Mouse (Mus musculus) CD4-positive, CD25-positive, alpha-beta regulatory T cell, adult 4 months (primary cell): ENCODE results near the gene Fzd7. TPM values are rescaled to one million over a fixed set of nuclear protein-coding genes. Genes with fewer than 3 reads are reported as not detected.

Experiments
- ATAC-seq: one replicate; pipeline ENCODE4 v1.8.0; 2017
- polyA plus RNA-seq, 2 experiments: library from polyadenylated mRNA; unstranded; fragments of 100-300 nt; shearing (Covaris generic); gene quantifications; one replicate each; pipeline ENCODE4 v1.2.1; 2017

The Fzd7 gene
- polyA plus RNA-seq, 2 experiments from 2014 or later: not detected

DNA sequence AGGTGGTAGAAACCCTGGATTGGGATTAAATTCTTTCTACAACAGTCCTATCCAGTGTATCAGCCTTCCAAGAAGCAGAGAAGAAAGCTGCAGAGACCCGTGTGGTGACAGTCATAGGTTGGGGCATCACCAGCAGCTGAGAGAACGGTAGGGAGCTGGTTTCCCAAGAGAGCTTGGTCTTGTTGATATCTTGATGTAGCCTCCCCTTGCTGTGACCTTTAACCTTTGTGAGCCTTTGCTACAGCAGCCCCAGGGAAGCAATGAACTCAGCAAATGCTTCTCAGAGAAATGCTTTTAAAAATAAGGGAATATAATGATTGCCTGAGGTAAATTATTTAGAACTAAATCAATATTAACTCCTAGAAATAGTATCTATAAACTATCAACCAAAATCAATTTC, 20.1 kb downstream of the Fzd7 start:
- no peak for ATAC-seq

DNA sequence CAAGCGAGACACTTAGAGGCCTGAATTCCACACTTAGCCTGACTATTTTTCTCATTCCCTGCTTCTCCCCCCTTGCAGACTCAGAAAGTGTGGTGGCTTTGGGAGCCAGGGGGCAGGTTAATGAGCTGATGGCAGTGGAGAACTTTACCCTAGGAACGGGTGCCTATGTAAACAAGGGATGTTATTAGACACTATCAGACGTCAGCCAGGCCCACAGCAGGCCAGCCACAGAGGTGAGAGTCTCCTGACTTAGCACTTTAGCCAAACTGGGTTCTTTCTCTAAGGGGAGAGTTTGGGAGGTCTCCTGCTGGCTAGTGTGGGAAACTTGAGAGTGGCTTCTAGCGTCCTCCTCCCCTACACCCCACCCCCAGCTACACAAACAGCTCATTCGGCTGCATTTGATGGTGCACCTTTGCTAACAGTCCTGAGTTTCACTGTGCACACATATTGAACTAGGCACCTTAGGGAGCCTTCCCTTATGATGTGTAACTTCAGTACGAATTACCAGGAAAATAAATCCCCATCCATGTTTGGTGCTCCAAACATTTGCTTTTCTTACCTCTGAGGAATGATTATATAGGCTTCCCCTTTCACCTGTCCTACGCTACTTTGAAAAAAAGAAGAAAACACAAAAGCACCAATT, 21.6 kb downstream of the Fzd7 start:
- ATAC-seq: no peak

DNA sequence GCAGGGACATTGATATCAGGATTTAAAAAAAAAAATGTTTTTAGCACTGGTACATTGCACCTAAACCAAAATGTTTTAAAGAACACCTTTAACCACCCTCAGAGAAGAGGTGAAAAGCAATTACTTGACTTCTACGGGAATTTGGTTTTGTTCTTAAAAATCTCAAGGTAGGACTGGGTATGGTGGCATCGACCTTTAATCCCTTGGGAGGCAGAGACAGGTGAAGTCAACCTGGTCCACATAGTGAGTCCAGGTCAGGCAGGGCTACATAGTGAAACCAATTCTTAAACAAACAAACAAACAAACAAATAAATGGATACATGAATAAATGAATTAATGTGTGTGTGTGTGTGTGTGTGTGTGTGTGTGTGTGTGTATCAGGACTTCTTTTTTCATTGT, 22.1 kb downstream of the Fzd7 start:
- ATAC-seq: no peak

DNA sequence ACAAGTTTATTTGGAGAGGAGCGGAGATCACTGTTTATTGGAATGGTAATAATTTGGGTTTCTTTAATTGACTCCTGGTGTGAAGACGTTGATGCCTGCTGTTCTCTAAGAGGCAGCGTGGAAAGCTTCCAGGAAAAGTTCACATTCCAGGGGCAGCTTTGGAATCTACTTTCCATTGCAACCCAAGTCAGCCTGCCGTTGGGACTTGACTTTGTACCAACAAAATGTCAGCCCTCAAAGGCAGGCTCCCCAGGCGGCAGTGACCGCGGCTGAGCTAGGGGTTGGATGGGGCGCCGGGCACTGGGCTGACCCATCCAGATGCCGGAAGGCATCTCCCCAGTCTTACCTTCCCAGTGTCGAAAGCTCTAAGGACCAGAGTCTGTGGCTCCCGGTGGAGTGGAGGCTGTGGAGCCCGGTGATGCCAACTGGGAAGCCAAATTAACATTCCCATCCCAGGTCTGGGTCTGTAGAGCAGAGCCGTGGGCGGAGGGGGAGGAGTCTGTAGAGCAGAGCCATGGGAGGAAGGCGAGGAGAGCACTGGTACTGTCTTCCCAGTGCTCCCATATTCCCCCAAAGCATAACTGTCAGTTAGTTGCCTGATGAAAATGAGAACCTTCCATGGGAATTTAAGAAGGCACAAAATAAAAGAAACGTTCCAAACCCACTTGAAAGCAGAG, 26.4 kb downstream of the Fzd7 start:
- ATAC-seq: no peak

DNA sequence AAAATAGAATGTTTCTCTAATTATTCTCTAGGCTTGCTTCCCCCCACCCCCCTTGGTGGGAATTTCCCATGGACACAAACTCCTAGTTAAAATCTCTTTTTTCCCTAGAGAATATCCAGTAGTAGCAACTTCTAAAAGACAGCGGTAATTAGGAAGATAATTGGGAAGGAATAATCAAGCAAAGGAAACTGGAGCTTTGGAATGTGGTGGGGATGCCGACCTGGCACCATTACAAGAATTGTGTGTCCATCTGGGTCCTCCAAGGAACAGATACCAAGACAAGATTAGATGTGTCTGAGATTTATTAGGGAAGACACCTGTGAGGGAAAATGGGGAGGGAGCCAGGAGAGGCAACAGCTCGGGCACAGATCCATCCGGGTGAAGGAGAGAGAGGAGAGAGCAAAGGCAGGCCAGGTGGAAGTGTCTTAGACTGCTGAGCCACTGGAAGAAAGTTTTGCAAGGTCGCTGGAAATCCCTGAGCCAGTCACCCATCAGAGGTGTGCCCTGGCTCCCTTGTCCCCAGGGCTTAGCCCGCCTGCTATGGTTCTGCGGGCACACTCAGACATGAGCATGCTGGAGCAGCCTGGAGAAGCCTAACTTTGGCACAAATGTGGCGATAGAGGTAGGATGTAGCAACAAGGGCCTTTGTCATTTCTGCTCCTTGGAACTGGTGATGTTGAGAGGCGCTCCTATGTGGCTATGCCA, 29.5 kb downstream of the Fzd7 start:
- ATAC-seq: no peak

DNA sequence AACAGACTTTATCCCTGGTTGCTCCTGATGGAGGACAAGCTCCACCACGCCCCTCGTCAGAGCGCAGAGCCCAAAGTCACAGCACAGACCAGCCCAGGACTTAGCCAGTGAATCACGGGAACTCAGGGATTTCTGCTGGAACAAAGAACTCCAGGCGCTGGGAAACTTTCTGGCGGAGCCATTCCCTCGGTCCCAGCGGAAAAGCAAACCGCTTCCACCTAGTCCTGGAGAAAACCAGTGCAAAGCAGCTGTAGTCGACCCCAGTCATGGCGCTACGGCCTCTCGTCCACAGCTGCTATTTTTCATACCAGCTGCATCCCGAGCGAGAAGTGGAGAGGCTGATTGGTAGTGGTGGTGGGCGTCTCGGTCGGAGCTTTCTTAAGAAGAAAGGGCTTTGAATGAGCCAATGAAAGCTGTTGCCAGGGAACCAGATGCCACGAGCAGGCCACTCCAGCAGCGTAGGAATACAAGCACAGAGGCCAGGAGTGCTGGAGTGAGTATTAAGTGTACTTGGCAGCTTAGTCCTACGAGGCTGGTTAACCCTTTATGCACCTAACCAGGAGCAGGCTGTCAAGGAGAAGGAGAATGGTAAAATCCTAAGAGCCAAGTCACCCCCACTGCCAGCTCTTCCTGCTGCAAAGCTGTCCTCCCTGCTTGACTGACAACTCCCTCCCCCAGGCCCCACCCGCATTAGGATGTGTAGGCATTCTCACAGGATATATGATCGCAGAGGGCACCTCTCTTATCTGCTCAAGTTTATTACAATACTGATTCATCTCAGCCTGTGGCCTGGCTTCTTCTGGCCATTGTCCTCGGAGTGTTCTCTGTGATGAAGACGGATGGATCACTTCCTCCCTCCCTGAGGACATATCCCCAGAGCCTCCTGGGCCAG, 34.0 kb downstream of the Fzd7 start, which contains the start of gene Gm973:
TSS of gene Gm973 (plus strand) at position 239 of the 892 bp plus-strand sequence.
- ATAC-seq: no peak

DNA sequence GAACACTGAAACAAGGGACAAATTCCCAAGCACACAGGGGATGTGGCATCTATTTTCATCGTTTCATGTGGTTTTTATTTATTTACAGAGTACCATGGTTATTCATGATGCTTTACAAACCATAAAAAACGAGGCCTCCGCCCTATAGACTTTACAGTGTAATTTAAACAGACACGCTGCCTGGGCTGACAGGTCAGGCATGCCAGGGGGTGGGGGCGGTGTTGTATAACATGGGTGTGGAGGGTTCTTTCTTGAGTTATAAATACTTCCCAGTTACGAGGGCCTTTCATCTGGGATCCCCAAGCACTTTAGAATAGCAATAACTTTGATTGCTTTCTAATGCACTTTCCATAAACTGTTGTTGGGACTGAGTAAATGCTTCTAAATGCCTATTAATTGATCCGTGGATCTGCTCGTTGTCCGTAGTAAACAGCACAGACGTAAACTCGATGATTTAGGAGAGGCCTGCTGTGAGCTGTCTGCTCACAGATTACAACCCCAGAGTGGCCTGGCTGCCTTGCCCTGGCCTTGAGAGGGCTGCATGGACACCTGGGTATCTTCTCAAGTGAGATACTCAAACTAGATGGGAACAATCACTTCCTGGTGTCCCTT, 38.1 kb downstream of the Fzd7 start:
- no peak for ATAC-seq

DNA sequence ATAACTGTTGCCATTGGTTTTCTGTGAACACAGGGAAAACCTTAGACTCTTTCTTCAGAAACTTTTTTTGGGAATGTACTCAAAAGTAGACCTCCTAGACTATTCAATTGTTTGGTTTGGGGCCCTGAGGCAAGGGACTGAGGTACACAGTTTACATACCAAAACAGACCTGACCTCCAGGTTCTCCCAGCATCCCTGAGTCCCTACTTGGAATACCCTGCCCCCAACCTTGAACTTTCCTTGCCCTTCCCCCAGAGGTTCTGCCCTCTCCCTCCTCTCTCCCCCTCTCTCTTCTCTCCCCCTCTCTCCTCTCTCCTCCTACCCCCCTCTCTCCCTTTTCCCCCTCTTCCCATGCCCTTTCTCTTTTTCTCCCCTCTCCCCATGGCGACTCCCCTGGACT, 40.2 kb downstream of the Fzd7 start:
- ATAC-seq: no peak

DNA sequence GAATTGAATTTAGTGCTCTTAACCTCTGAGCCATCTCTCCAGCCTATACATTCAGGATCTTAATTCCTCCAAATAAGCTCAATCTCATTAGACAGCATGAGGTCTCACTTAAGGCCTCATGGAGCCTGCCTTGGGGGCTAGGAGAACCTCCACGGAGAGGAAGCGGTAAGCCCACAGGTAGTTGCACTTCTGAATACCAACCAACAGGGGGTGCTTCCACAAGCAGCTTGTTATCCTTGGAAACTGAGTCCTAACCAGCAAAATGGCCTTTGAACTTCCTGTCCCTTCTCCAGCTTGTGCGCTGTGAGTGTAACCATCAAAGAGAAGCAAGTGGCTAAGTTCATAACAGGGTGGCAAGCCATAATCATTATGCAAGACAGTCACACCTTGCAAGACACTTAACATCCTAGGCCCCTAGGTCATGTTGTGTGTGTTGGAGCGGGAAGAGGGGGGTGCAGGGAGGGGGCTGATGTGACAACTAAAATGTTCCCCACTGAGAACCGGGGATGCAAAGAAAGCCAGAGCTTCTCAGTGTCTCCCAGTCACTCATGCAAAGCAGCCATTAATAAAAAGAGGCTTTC, 41.2 kb downstream of the Fzd7 start:
- no peak for ATAC-seq

DNA sequence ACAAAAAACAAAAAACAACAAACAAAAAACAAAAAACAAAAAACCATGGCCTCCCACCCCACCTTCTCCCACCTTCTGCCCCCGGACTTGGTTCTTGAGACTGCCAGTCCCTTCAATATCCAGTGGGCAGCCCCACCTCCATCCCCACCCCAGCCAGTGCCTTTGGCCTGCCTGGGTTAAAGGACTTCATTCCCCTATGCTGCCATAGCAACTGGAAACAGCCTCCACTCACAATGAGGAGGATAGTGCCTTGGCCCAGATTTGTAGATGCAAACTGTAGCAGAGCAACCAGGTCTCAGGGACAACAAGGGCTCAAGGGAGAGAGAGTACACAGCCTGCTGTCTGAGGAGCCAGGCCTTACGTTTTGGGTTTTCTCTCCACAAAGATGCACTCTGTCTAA, 41.8 kb downstream of the Fzd7 start:
- no peak for ATAC-seq

DNA sequence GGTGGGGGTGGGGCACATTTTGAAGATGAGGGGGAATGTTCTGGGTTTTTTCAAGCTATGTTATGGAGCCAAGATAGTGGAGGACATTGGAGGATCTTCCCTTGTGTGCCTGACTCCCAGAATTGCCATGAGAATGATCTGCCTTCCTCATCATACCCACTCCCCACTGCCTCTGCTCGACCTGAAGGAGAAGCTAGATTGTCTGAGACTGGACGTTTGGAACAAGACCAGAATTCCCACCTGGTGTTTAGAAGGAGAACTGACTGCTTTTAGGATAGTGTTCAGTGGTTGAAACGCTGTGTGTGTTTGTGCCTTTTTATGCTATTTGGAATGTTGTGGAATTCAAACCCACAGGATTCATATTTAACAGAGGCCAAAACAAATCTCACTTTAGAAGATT, 42.5 kb downstream of the Fzd7 start:
- ATAC-seq: no peak

DNA sequence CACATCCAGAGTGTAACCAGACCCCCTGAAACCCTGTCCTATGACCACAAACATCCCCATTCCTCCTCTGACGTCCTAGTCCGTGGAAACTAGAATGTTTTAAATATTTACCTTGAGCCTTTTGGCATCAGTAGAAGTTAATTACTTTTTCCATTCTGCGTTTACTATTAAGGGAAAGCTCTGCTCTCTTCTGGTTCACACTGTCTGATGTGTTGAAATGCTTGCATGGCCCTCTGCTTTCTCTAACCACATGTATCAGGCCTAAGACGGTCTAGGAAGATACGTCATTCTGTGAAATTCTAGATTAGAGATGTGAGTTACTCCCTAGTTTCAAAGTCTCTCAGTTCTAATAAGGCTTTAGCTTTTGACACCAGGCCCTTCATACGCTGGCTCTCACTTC, 45.0 kb downstream of the Fzd7 start:
- no peak for ATAC-seq

DNA sequence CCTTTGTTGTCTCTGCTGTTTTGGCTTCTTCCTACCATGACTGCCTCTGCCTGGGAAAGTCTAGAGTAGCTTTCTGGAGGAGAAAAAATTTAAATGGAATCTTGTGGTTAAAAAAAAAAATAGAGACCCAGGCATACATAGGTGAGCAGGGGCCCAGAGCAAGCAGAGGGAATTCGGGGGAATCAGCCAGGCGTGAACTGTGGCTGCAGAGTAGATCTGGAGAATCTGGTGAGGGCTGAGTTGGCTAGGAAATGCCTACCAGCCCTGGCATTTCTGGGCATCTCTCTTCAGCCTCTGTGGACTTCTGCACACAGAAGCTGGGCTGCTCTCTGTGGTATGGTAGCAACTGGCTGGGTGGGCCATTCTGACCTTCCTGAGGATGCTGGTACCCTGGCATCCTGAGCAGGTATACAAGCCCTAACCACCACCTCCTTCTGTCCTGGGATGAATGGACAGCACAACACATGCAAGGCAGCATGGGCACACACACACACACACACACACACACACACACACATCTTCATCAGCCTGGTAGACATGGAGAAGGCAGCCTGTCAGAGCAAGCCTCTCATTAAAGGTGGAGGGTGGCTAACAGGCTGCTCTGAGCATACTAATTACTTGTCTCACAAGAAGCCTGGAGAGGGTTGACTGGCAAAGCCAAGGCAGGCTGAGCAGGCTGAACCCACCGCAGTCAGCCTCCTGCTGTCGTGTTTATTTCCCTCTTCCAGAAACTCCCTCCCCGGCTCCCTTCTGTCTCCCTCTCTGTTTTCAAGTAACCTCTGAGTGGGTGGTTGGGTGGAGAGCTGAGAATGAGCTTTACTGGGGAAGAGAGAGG, 53.0 kb downstream of the Fzd7 start:
- no peak for ATAC-seq

Other genes starting within 250 kb of the Fzd7 start
- 1 to 10 TPM; 7.5 to 8.2 TPM for gene Als2, start 245.2 kb upstream of the Fzd7 start, polyA plus RNA-seq
- not detected for gene Cdk15, start 225.5 kb upstream of the Fzd7 start, polyA plus RNA-seq
- 1 to 10 TPM; 1.1 to 2.2 TPM for gene Gm973, start 33.8 kb downstream of the Fzd7 start, polyA plus RNA-seq
- 100 to 1,000 TPM; 471 to 552 TPM for gene Sumo1, start 188.4 kb downstream of the Fzd7 start, polyA plus RNA-seq
- gene Nop58, start 202.5 kb downstream of the Fzd7 start, polyA plus RNA-seq: 100 to 1,000 TPM; 181 to 197 TPM